Mouse (Mus musculus): ENCODE measurements at regions not wholly inside any gene's neighbourhood (a gene's known extent, or its start where the extent isn't known, plus 50 kb on each side); places are given as distances from the start of the nearest gene placed in this dataset.

DNA sequence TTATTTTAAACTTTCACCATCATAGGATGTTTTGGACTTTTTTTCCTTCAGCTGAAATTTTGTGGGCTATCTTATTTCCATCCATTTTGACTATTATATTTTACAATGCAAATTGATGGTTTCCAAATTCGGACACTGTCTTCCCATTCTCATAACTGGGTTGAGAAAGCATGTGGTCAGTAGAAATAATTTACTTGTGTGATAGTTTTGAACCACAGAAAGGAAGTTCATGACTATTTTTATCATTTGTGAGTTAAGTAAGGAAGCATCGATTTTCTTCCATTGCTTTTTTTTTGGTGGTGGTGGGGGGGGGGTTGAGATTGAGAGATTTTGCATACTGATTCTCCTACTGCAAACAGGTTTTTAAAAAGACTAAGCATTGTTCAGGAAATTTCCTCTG is 874.4 kb downstream of the Gsdmc2 start:
- Histone ChIP-seq H3K4me1 (ENCODE audit: control insufficient read depth in 2 of 2, insufficient read depth in 2 of 2, low read length in 2 of 2, poor library complexity in 1 of 2) (no peaks in the 10 kb centered on the region), H3K36me3 (ENCODE audit: control insufficient read depth, insufficient read depth, low read length, poor library complexity, severe bottlenecking) (no peaks in the 10 kb centered on the region), H3K27ac (ENCODE audit: insufficient read depth, low read depth, low read length, poor library complexity, severe bottlenecking) (no peak overlapping the region), H3K4me3 (ENCODE audit: insufficient read depth in 1 of 2, low read depth in 1 of 2, low read length in 2 of 2, poor library complexity in 1 of 2, severe bottlenecking in 1 of 2) (no peak overlapping the region), H3K9ac (ENCODE audit: insufficient read depth, low read depth, low read length, poor library complexity, severe bottlenecking) (no peak overlapping the region), H3K9me3 (ENCODE audit: control insufficient read depth, insufficient read depth, low read depth, low read length) (no peaks in the 10 kb centered on the region)
- no peak for DNase-seq (ENCODE audit: low read depth, low spot score)
- TF ChIP-seq ZNF384 (IDR thresholded peaks at IDR 0.05; ENCODE audit: low read depth, low read length): no peak
- no peak for TF ChIP-seq ZC3H11A (IDR thresholded peaks at IDR 0.05; ENCODE audit: borderline replicate concordance, low read depth, low read length)
- no peak for TF ChIP-seq CHD2 (IDR thresholded peaks at IDR 0.05; ENCODE audit: low read depth, low read length)
- in situ Hi-C loops (cut with MboI; ENCODE audit: low sequenced_read_pairs in 2 of 2, unreplicated experiment in 2 of 2): no loop called here

DNA sequence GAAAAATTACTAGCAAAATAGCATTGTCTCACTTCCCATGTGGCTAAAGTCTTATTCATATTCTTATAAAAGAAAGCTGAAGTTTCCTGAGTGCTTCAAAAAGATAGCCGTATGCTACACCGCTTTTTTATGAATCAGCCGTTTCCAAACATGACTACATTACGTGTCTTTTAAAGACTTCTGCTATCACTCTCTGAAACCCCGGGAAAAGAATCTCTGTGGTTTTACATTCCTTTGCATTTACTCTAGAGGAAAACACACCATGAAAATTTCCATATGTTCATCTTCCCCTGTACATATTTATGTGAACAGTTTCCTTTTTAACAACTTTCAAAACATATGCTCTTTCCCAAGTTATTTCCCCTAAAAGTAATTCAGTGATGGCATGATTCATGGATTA is 882.3 kb downstream of the Gsdmc2 start:
- H3K27ac ChIP-seq (ENCODE audit: insufficient read depth, low read depth, low read length, poor library complexity, severe bottlenecking): no peak overlapping the region
- H3K9ac ChIP-seq (ENCODE audit: insufficient read depth, low read depth, low read length, poor library complexity, severe bottlenecking): no peak overlapping the region
- no peak for DNase-seq (ENCODE audit: low read depth, low spot score)
- no peaks in the 10 kb centered on the region for H3K9me3 ChIP-seq (ENCODE audit: control insufficient read depth, insufficient read depth, low read depth, low read length)
- H3K4me3 ChIP-seq (ENCODE audit: insufficient read depth in 1 of 2, low read depth in 1 of 2, low read length in 2 of 2, poor library complexity in 1 of 2, severe bottlenecking in 1 of 2): no peak overlapping the region
- in situ Hi-C loops (cut with MboI; ENCODE audit: low sequenced_read_pairs in 2 of 2, unreplicated experiment in 2 of 2): no loop called here
- TF ChIP-seq CHD2 (IDR thresholded peaks at IDR 0.05; ENCODE audit: low read depth, low read length) (no peak), MAFK (IDR thresholded peaks at IDR 0.05; ENCODE audit: insufficient read depth, low read depth, low read length) (no peak), HCFC1 (IDR thresholded peaks at IDR 0.05; ENCODE audit: borderline replicate concordance, insufficient read depth, low read length) (no peak), ZNF384 (IDR thresholded peaks at IDR 0.05; ENCODE audit: low read depth, low read length) (no peak), ZC3H11A (IDR thresholded peaks at IDR 0.05; ENCODE audit: borderline replicate concordance, low read depth, low read length) (no peak)
- peaks cover 4 to 12% of the 10 kb centered on the region in 2 experiments; a peak in 3 of 4 replicates for H3K4me1 ChIP-seq (ENCODE audit: control insufficient read depth in 2 of 2, insufficient read depth in 2 of 2, low read length in 2 of 2, poor library complexity in 1 of 2)
- no peaks in the 10 kb centered on the region for H3K36me3 ChIP-seq (ENCODE audit: control insufficient read depth, insufficient read depth, low read length, poor library complexity, severe bottlenecking)

DNA sequence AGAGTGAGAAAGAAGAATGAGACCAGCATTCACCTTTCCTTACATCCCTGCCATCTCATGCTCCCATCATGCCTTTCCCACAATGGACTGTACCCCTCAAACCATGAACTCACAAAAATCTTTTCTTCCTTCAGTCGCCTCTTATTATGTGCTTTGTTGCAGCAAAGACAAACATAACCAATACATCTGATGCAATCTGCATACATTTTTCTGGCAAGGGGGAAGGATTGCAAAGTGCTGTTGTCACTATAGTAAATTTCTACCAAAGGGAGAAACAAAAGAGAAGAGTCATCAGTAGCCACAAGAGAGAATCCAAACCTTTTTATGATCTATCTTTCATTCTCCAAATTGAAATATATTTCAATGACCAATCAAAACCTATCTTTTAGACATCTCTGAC is 884.4 kb downstream of the Gsdmc2 start:
- DNase-seq (ENCODE audit: low read depth, low spot score): no peak
- Histone ChIP-seq H3K36me3 (ENCODE audit: control insufficient read depth, insufficient read depth, low read length, poor library complexity, severe bottlenecking) (no peaks in the 10 kb centered on the region), H3K4me1 (ENCODE audit: control insufficient read depth in 2 of 2, insufficient read depth in 2 of 2, low read length in 2 of 2, poor library complexity in 1 of 2) (peaks cover 4 to 12% of the 10 kb centered on the region in 2 experiments; a peak in 3 of 4 replicates), H3K4me3 (ENCODE audit: insufficient read depth in 1 of 2, low read depth in 1 of 2, low read length in 2 of 2, poor library complexity in 1 of 2, severe bottlenecking in 1 of 2) (no peak overlapping the region), H3K9me3 (ENCODE audit: control insufficient read depth, insufficient read depth, low read depth, low read length) (no peaks in the 10 kb centered on the region), H3K9ac (ENCODE audit: insufficient read depth, low read depth, low read length, poor library complexity, severe bottlenecking) (no peak overlapping the region), H3K27ac (ENCODE audit: insufficient read depth, low read depth, low read length, poor library complexity, severe bottlenecking) (no peak overlapping the region)
- TF ChIP-seq HCFC1 (IDR thresholded peaks at IDR 0.05; ENCODE audit: borderline replicate concordance, insufficient read depth, low read length) (no peak), ZNF384 (IDR thresholded peaks at IDR 0.05; ENCODE audit: low read depth, low read length) (no peak), CHD2 (IDR thresholded peaks at IDR 0.05; ENCODE audit: low read depth, low read length) (no peak), ZC3H11A (IDR thresholded peaks at IDR 0.05; ENCODE audit: borderline replicate concordance, low read depth, low read length) (no peak), MAFK (IDR thresholded peaks at IDR 0.05; ENCODE audit: insufficient read depth, low read depth, low read length) (no peak)
- in situ Hi-C loops (cut with MboI; ENCODE audit: low sequenced_read_pairs in 2 of 2, unreplicated experiment in 2 of 2): no loop called here

DNA sequence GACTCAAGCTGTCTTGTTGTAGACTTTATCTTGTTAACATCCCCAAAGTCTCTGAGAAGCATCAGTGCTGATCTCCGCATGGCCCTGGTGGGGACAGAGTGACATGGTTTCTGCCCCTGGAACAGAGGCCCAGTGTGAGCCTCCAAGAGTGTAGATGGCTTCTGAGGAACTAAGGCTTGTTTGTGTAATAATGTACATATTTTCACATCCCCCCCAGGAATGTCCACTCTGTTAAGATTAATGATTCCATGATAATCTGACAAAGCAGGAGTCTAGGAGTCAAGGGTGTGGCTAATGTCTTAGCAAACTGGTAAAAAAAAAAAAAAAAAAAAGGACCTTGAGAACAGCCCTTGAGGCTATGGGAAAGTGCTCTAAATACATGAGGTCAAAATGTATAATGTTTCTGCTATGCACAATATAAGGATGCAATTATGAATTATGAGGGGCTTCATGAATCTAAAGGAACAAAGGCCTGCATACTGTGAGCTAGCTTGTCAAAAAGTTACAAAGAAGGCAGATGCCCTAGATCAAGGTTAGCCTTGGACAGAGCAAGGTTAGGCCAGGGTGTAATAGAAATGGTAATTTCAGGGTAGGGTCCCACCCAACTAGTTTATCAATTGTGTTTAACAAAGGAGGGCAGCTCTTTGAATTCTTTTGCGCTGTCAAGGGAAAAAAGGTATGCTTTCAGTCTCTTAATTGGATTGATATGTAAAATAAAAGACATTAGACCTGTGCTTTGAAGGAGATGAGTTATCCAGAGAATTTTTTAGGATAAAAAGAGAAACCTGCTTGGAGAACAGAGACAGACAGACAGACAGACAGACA is 886.3 kb downstream of the Gsdmc2 start:
- Histone ChIP-seq H3K9me3 (ENCODE audit: control insufficient read depth, insufficient read depth, low read depth, low read length) (no peaks in the 10 kb centered on the region), H3K9ac (ENCODE audit: insufficient read depth, low read depth, low read length, poor library complexity, severe bottlenecking) (no peak overlapping the region; the same call in 1 of the 2 replicates), H3K4me3 (ENCODE audit: insufficient read depth in 1 of 2, low read depth in 1 of 2, low read length in 2 of 2, poor library complexity in 1 of 2, severe bottlenecking in 1 of 2) (no peak overlapping the region), H3K27ac (ENCODE audit: insufficient read depth, low read depth, low read length, poor library complexity, severe bottlenecking) (peak overlapping the region; percentile 95), H3K4me1 (ENCODE audit: control insufficient read depth in 2 of 2, insufficient read depth in 2 of 2, low read length in 2 of 2, poor library complexity in 1 of 2) (peaks cover 4 to 12% of the 10 kb centered on the region in 2 experiments; a peak in 3 of 4 replicates), H3K36me3 (ENCODE audit: control insufficient read depth, insufficient read depth, low read length, poor library complexity, severe bottlenecking) (no peaks in the 10 kb centered on the region)
- in situ Hi-C loops (cut with MboI; ENCODE audit: low sequenced_read_pairs in 2 of 2, unreplicated experiment in 2 of 2): no loop called here
- no peak; the same call in 1 of the 2 replicates for TF ChIP-seq CHD2 (IDR thresholded peaks at IDR 0.05; ENCODE audit: low read depth, low read length)
- peak; percentile 96 for TF ChIP-seq ZNF384 (IDR thresholded peaks at IDR 0.05; ENCODE audit: low read depth, low read length)
- DNase-seq (ENCODE audit: low read depth, low spot score): peak; percentile 80

DNA sequence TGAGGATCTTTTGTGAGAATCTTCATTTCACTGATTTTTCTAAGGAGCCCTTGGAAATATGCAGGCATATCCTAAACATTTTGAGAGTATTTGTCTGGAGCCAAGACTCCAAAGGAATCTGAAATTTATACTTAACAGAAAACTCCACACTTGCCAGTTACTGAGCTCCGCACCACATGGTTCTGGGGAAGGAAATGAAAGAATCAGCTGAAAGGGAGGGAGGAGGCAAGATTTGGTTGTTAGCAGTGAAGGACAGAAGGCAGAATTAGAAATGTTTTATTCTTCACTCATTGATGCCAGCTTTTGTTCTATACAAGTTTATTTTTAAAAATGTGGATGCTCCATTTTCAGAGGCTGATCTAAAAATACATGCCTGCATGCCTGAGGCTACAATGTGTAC is 890.1 kb downstream of the Gsdmc2 start:
- H3K27ac ChIP-seq (ENCODE audit: insufficient read depth, low read depth, low read length, poor library complexity, severe bottlenecking): no peak overlapping the region
- H3K36me3 ChIP-seq (ENCODE audit: control insufficient read depth, insufficient read depth, low read length, poor library complexity, severe bottlenecking): no peaks in the 10 kb centered on the region
- H3K4me3 ChIP-seq (ENCODE audit: insufficient read depth in 1 of 2, low read depth in 1 of 2, low read length in 2 of 2, poor library complexity in 1 of 2, severe bottlenecking in 1 of 2): no peak overlapping the region
- peaks cover 4 to 9% of the 10 kb centered on the region in 2 experiments; a peak in 3 of 4 replicates for H3K4me1 ChIP-seq (ENCODE audit: control insufficient read depth in 2 of 2, insufficient read depth in 2 of 2, low read length in 2 of 2, poor library complexity in 1 of 2)
- in situ Hi-C loops (cut with MboI; ENCODE audit: low sequenced_read_pairs in 2 of 2, unreplicated experiment in 2 of 2): no loop called here
- no peak for DNase-seq (ENCODE audit: low read depth, low spot score)
- TF ChIP-seq MAFK (IDR thresholded peaks at IDR 0.05; ENCODE audit: insufficient read depth, low read depth, low read length) (no peak), ZNF384 (IDR thresholded peaks at IDR 0.05; ENCODE audit: low read depth, low read length) (no peak), ZC3H11A (IDR thresholded peaks at IDR 0.05; ENCODE audit: borderline replicate concordance, low read depth, low read length) (no peak), HCFC1 (IDR thresholded peaks at IDR 0.05; ENCODE audit: borderline replicate concordance, insufficient read depth, low read length) (no peak), CHD2 (IDR thresholded peaks at IDR 0.05; ENCODE audit: low read depth, low read length) (no peak)
- no peak overlapping the region for H3K9ac ChIP-seq (ENCODE audit: insufficient read depth, low read depth, low read length, poor library complexity, severe bottlenecking)
- H3K9me3 ChIP-seq (ENCODE audit: control insufficient read depth, insufficient read depth, low read depth, low read length): no peaks in the 10 kb centered on the region

All from ES-E14 (cell line).